Comparison of ENCODE assay signal across 10 mouse cellular contexts in the genomic region with DNA sequence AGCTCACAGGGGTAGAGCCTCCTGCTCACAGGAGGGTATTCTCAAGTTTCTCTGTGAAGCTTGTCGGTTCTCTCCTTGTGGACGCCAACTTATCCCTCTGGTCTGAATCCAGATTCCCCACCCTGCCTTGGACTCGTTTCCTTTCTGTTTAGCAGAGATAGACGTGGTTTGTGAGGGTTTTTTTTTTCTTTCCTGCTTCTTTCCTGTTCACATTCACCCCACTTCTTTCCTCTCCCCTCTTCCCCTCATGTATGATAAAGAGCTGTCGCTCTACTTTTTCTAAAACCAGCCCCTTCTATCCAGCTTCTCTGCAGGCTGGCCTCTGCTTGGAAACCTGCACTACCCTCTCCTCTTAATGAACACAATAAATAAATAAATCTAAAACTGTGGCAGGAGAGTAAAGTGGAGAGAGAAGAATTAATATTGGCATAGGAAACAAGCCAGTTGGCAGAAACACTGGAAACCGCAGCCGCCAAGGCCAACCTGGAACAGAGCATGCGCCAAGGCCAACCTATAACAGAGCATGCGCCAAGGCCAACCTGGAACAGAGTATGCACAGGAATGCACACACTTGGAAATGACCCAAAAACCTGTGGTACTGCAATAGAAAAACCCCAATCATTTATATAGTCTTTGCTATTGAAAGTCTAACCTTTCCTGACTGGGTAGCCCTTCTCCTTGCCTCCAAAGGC.
A peak's percentile ranks its signal among the peaks of the same experiment; 100 is the strongest.
DNase-seq lines count a peak whose midpoint lies in the region; ATAC-seq lines count a peak whose summit lies in the region.
"Had no signal": no experiment of that assay in that cellular context is flagged by ENCODE, and none has a peak within 500 bp of the region (broad histone marks: within the 10 kb centered on the region; RNA-seq: fewer than 3 reads in every experiment).

No protein-coding gene starts in this region.

- no peaks in the 10 kb centered on the region for H3K27me3 ChIP-seq in embryonic facial prominence, embryonic 14.5 days (replicated peaks; ENCODE audit: control insufficient read depth, insufficient read depth, low read length)
- H3K27me3 ChIP-seq in embryonic facial prominence, embryonic 10.5 days (replicated peaks; ENCODE audit: low read depth, poor library complexity, severe bottlenecking), result peaks cover 5% of the 10 kb centered on the region; the same call in 1 of the 2 replicates
- H3K27me3 ChIP-seq: limb, embryonic 12.5 days; neural tube, embryonic 12.5 days had no signal

- peaks cover 16% of the 10 kb centered on the region for H3K4me1 ChIP-seq in embryonic facial prominence, embryonic 14.5 days (ENCODE audit: control insufficient read depth, insufficient read depth, low read length)
- peaks cover 11% of the 10 kb centered on the region for H3K4me1 ChIP-seq in embryonic facial prominence, embryonic 10.5 days

- no peak for ATAC-seq in embryonic facial prominence, embryonic 14.5 days (ENCODE audit: low read depth)
- peak; percentile 72 for ATAC-seq in common myeloid progenitor, adult 5-6 weeks (replicated peaks; ENCODE audit: low read depth, poor library complexity, severe bottlenecking)
- no peak for ATAC-seq in megakaryocyte, adult 5-6 weeks (ENCODE audit: poor library complexity, severe bottlenecking)
- no peak for ATAC-seq in cerebellum, adult (ENCODE audit: insufficient number of reproducible peaks, low FRiP score, low TSS enrichment)

- H3K4me3 ChIP-seq in embryonic facial prominence, embryonic 14.5 days (ENCODE audit: low read depth, low read length), result no peak overlapping the region
- no peak overlapping the region for H3K4me3 ChIP-seq in embryonic facial prominence, embryonic 10.5 days
- H3K4me3 ChIP-seq: limb, embryonic 12.5 days; neural tube, embryonic 12.5 days had no signal

- H3K36me3 ChIP-seq in embryonic facial prominence, embryonic 14.5 days (ENCODE audit: control insufficient read depth, insufficient read depth, low read length), result no peaks in the 10 kb centered on the region
- no peaks in the 10 kb centered on the region for H3K36me3 ChIP-seq in embryonic facial prominence, embryonic 10.5 days (replicated peaks)
- H3K36me3 ChIP-seq: limb, embryonic 12.5 days; neural tube, embryonic 12.5 days had no signal

- 0 out of 2 replicates have a peak overlapping the region, but pooled peaks have one; percentile 7 for H3K27ac ChIP-seq in embryonic facial prominence, embryonic 14.5 days (replicated peaks; ENCODE audit: low read depth, low read length)
- H3K27ac ChIP-seq in embryonic facial prominence, embryonic 10.5 days (replicated peaks), result no peak overlapping the region
- H3K27ac ChIP-seq: limb, embryonic 12.5 days; neural tube, embryonic 12.5 days had no signal

- no peak overlapping the region for H3K4me2 ChIP-seq in embryonic facial prominence, embryonic 14.5 days (ENCODE audit: low read depth, low read length)
- H3K4me2 ChIP-seq: limb, embryonic 12.5 days; neural tube, embryonic 12.5 days had no signal

- no peak overlapping the region for H3K9ac ChIP-seq in embryonic facial prominence, embryonic 14.5 days (ENCODE audit: low read depth, low read length)
- H3K9ac ChIP-seq: limb, embryonic 12.5 days; neural tube, embryonic 12.5 days had no signal

- H3K9me3 ChIP-seq in embryonic facial prominence, embryonic 14.5 days (ENCODE audit: control insufficient read depth, low read length), result no peaks in the 10 kb centered on the region
- no peaks in the 10 kb centered on the region for H3K9me3 ChIP-seq in embryonic facial prominence, embryonic 10.5 days
- H3K9me3 ChIP-seq: limb, embryonic 12.5 days; neural tube, embryonic 12.5 days had no signal

- peak; percentile 71 for DNase-seq in embryonic facial prominence, embryonic 14.5 days (ENCODE audit: low spot score)
- no peak for DNase-seq in embryonic facial prominence, embryonic 10.5 days (ENCODE audit: low spot score)
- DNase-seq in heart, postnatal 4 days, result peak; percentile 55
- DNase-seq in ovary, adult 18-20 months (ENCODE audit: low spot score), result peak; percentile 84
- no peak for DNase-seq in spleen, postnatal 4 days (ENCODE audit: low spot score in 2 of 2)

- WGBS in embryonic facial prominence, embryonic 14.5 days, result 61% methylated on average over 9 of the region's 9 CpGs
- WGBS in embryonic facial prominence, embryonic 10.5 days, result 83% methylated on average over 9 of the region's 9 CpGs

Comparison
In these comparisons a context has a peak if more than half of its experiments do, and no peak if none do; other contexts are left out.
1. DNase-seq: peak in embryonic facial prominence, embryonic 14.5 days (single experiment), heart, postnatal 4 days (single experiment) and ovary, adult 18-20 months (single experiment); none in embryonic facial prominence, embryonic 10.5 days (single experiment) and spleen, postnatal 4 days (0 of 2).